Mouse (Mus musculus) C2C12 (cell line): ENCODE data around the gene Nlrp2. TPM values are rescaled to one million over a fixed set of nuclear protein-coding genes. Genes with fewer than 3 reads are reported as not detected.

Source experiments
- H3K27me3 ChIP-seq: one replicate; pipeline ENCODE4 v1.6.1; 2011; ENCODE audit not compliant: control insufficient read depth, insufficient read depth, insufficient read length
- H3K36me3 ChIP-seq: one replicate; pipeline ENCODE4 v1.6.1; 2011; ENCODE audit not compliant: control insufficient read depth, insufficient read depth
- H3K4me3 ChIP-seq: one replicate; pipeline ENCODE4 v1.5.1; 2011; ENCODE audit warnings: mild to moderate bottlenecking, control low read depth; ENCODE audit not compliant: poor library complexity, insufficient read depth, severe bottlenecking
- H3K79me2 ChIP-seq: one replicate; pipeline ENCODE4 v1.6.1; 2011; ENCODE audit not compliant: control insufficient read depth, insufficient read depth
- H3K79me3 ChIP-seq: one replicate; pipeline ENCODE4 v1.6.1; 2011; ENCODE audit warnings: low read depth, control low read depth
- H3ac ChIP-seq: one replicate; pipeline ENCODE3; 2011; ENCODE audit warnings: low read depth; ENCODE audit not compliant: control insufficient read depth, insufficient read length
- CEBPB ChIP-seq: IDR thresholded peaks from one replicate; pipeline ENCODE4 v1.6.1; 2011; ENCODE audit warnings: low read depth, mild to moderate bottlenecking, control low read depth, moderate library complexity
- CTCF ChIP-seq: IDR thresholded peaks from one replicate; pipeline ENCODE4 v1.5.1; 2011; ENCODE audit not compliant: control insufficient read depth, insufficient read depth, insufficient read length
- FOSL1 ChIP-seq: IDR thresholded peaks from one replicate; pipeline ENCODE4 v1.8.0; 2011; ENCODE audit warnings: mild to moderate bottlenecking, low read length; ENCODE audit not compliant: poor library complexity, insufficient read depth, severe bottlenecking
- MAX ChIP-seq: IDR thresholded peaks from one replicate; pipeline ENCODE4 v1.6.1; 2011; ENCODE audit warnings: mild to moderate bottlenecking, control low read depth
- MYOD1 ChIP-seq: IDR thresholded peaks from one replicate; pipeline ENCODE4 v1.6.1; 2011; ENCODE audit warnings: low read depth; ENCODE audit not compliant: control insufficient read depth, insufficient read length
- MYOG ChIP-seq: IDR thresholded peaks from one replicate; pipeline ENCODE4 v1.6.1; 2011; ENCODE audit not compliant: control insufficient read depth, insufficient read length; ENCODE audit errors: extremely low read depth
- USF1 ChIP-seq: IDR thresholded peaks from one replicate; pipeline ENCODE4 v1.6.1; 2011; ENCODE audit warnings: low read depth, mild to moderate bottlenecking, control low read depth, moderate library complexity
- long read RNA-seq, 2 experiments: library from polyadenylated mRNA; unstranded; transcript quantifications; one replicate each; pipeline ENCODE4 v2.0.0; 2019 to 2020
- polyA plus RNA-seq: library from polyadenylated mRNA; unstranded; fragments of >200 nt; fragmentation: generic; extraction: Trizol; gene quantifications from one replicate; pipeline ENCODE4 v1.2.1, GENCODE M21; 2012; ENCODE audit warnings: missing spikeins

Nlrp2 gene
- not detected for polyA plus RNA-seq
- long read RNA-seq, experiment 1: 0 reads
- long read RNA-seq, experiment 2: 0 reads

GRCm38 (mm10) chr7:5350935-5351334 is at the start of gene Nlrp2:
Gene Nlrp2 (minus strand): TSS chr7:5351035.
- Histone ChIP-seq H3ac (no peak within 1 kb of the TSS), H3K27me3 (no peaks in the 10 kb centered on the region), H3K36me3 (no peaks in the 10 kb centered on the region), H3K79me2 (no peaks in the 10 kb centered on the region), H3K79me3 (no peaks in the 10 kb centered on the region), H3K4me3 (no peak within 1 kb of the TSS)
- TF ChIP-seq CEBPB: no peak
- TF ChIP-seq CTCF: no peak

- Histone ChIP-seq H3K27me3 (no peaks in the 10 kb centered on the region), H3ac (no peak overlapping the region), H3K36me3 (no peaks in the 10 kb centered on the region), H3K79me3 (no peaks in the 10 kb centered on the region), H3K4me3 (no peak overlapping the region), H3K79me2 (no peaks in the 10 kb centered on the region)
- TF ChIP-seq MYOG (no peak), USF1 (no peak), CTCF (no peak), MAX (no peak), MYOD1 (no peak), FOSL1 (no peak), CEBPB (no peak)
Observed at GRCm38 (mm10) chr7:5366724-5367123, 15.9 kb upstream of the Nlrp2 start.

GRCm38 (mm10) chr7:5363599-5363998 is 12.8 kb upstream of the Nlrp2 start:
- H3K4me3 ChIP-seq: no peak overlapping the region
- no peak overlapping the region for H3ac ChIP-seq

GRCm38 (mm10) chr7:5350237-5350636 is 598 bp downstream of the Nlrp2 start, which contains the start of gene Gm5065:
Gene Gm5065 (plus strand): TSS chr7:5350537.
- no peak within 1 kb of the TSS for H3ac ChIP-seq
- no peak within 1 kb of the TSS for H3K4me3 ChIP-seq
- no peaks in the 10 kb centered on the region for H3K79me3 ChIP-seq
- TF ChIP-seq MYOG: no peak
- no peak for TF ChIP-seq MYOD1
- H3K36me3 ChIP-seq: no peaks in the 10 kb centered on the region
- no peaks in the 10 kb centered on the region for H3K27me3 ChIP-seq
- H3K79me2 ChIP-seq: no peaks in the 10 kb centered on the region

More at GRCm38 (mm10) chr7:5363599-5363998, 12.8 kb upstream of the Nlrp2 start:
- Histone ChIP-seq H3K79me3 (no peaks in the 10 kb centered on the region), H3K79me2 (no peaks in the 10 kb centered on the region), H3K27me3 (no peaks in the 10 kb centered on the region), H3K36me3 (no peaks in the 10 kb centered on the region)
- TF ChIP-seq MYOG: no peak
- no peak for TF ChIP-seq MYOD1
- no peak for TF ChIP-seq CTCF
- TF ChIP-seq CEBPB: no peak
- TF ChIP-seq USF1: no peak

GRCm38 (mm10) chr7:5327511-5327910 is 23.3 kb downstream of the Nlrp2 start:
- no peaks in the 10 kb centered on the region for H3K36me3 ChIP-seq
- no peaks in the 10 kb centered on the region for H3K79me3 ChIP-seq
- H3K79me2 ChIP-seq: no peaks in the 10 kb centered on the region
- H3K4me3 ChIP-seq: no peak overlapping the region
- H3ac ChIP-seq: no peak overlapping the region
- TF ChIP-seq USF1 (no peak), MYOD1 (no peak), CEBPB (no peak), FOSL1 (no peak), MYOG (no peak), CTCF (no peak), MAX (no peak)
- no peaks in the 10 kb centered on the region for H3K27me3 ChIP-seq

GRCm38 (mm10) chr7:5288281-5288680 is 62.6 kb downstream of the Nlrp2 start:
- Histone ChIP-seq H3K36me3 (no peaks in the 10 kb centered on the region), H3K4me3 (no peak overlapping the region), H3ac (no peak overlapping the region), H3K27me3 (no peaks in the 10 kb centered on the region), H3K79me2 (no peaks in the 10 kb centered on the region), H3K79me3 (no peaks in the 10 kb centered on the region)
- TF ChIP-seq USF1 (no peak), MAX (no peak), CTCF (no peak), FOSL1 (no peak), MYOG (no peak), CEBPB (no peak), MYOD1 (no peak)

- H3K79me2 ChIP-seq: no peaks in the 10 kb centered on the region
- no peak overlapping the region for H3K4me3 ChIP-seq
- TF ChIP-seq MYOG (no peak), MAX (no peak), MYOD1 (no peak), CTCF (no peak), USF1 (no peak), CEBPB (no peak), FOSL1 (no peak)
Observed at GRCm38 (mm10) chr7:5263051-5263450, 87.8 kb downstream of the Nlrp2 start.

More at GRCm38 (mm10) chr7:5263051-5263450, 87.8 kb downstream of the Nlrp2 start:
- Histone ChIP-seq H3K79me3 (no peaks in the 10 kb centered on the region), H3K36me3 (no peaks in the 10 kb centered on the region), H3K27me3 (no peaks in the 10 kb centered on the region), H3ac (no peak overlapping the region)

Other genes starting within 250 kb of the Nlrp2 start
- not detected for gene Rfpl4, start 234.1 kb downstream of the Nlrp2 start, polyA plus RNA-seq
- 0.05 TPM for gene Rasl2-9, start 225.1 kb downstream of the Nlrp2 start, polyA plus RNA-seq
- not detected for gene Vmn1r55, start 201.4 kb downstream of the Nlrp2 start, polyA plus RNA-seq
- gene Vmn1r56, start 154.3 kb downstream of the Nlrp2 start, polyA plus RNA-seq: not detected
- gene Vmn1r57, start 132.5 kb downstream of the Nlrp2 start, polyA plus RNA-seq: not detected
- not detected for gene Gm5065, start 498 bp downstream of the Nlrp2 start, polyA plus RNA-seq
- not detected for gene Vmn1r58, start 62.4 kb upstream of the Nlrp2 start, polyA plus RNA-seq
- not detected for gene Vmn1r59, start 105.7 kb upstream of the Nlrp2 start, polyA plus RNA-seq
- gene Vmn2r28, start 142.9 kb upstream of the Nlrp2 start, polyA plus RNA-seq: not detected
- gene Vmn1r60, start 196.3 kb upstream of the Nlrp2 start, polyA plus RNA-seq: not detected